Mouse (Mus musculus) megakaryocyte-erythroid progenitor cell, adult 5-6 weeks (primary cell): Measurements from ENCODE around the gene Phlpp1. TPM values are rescaled to one million over a fixed set of nuclear protein-coding genes. Genes with fewer than 3 reads are reported as not detected.

ENCODE experiments used
- ATAC-seq: replicated peaks from 2 replicates; pipeline ENCODE4 v1.8.0; 2016; ENCODE audit warnings: mild to moderate bottlenecking, inconsistent platforms; ENCODE audit not compliant: severe bottlenecking, poor library complexity, low FRiP score, low TSS enrichment
- total RNA-seq, 2 experiments: library from RNA; stranded (forward) in 1 of 2; stranded (reverse) in 1 of 2; fragments of 200-1000, 215-1000 nt in 1 of 2; fragments of >200 nt in 1 of 2; fragmentation: Nextera tagmentation in 1 of 2; gene quantifications; 2 replicates each; pipeline ENCODE4 v1.2.3; 2014 to 2017

Phlpp1 gene
- total RNA-seq, 2 experiments from 2014 or later, result 2.3 to 7.1 TPM

DNA sequence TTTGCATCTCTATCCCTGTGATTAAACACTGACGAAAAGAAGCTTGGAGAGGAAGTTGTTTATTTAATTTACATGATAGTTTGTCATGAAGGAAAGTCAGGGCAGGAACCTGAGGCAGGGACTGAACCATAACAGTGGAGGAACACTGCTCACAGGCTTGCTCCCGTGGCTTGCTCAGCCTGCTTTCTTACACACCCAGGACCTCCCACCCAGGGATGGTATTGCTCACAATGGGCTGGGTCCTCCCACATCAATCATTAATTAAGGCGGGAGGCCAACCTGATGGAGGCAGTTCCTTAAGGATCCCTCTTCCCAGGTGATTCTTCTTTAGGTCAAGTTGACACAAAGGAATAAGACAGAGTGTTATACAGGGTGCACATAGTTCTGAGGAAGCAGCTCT, 19.1 kb downstream of the Phlpp1 start:
- no peak for ATAC-seq

DNA sequence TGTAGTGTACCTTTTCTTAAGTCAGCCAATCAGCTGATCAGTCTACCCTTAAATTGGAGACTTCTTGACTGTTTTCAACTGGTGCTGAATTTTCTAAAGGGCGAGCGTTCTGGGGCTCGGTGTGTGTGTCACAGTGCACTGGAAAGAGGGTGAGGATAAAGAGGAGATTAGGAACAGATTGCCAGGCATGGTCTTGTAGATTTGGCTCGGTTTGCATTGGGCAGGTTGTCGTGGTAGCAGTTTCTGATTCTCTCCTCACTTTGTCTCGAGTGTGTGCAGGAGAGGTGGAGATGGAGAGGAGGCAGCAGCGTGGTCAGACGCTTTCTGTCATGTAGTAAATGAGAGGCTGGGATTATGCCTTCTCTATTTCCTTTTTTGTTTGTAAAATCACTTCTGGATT, 20.3 kb downstream of the Phlpp1 start:
- ATAC-seq, result no peak

DNA sequence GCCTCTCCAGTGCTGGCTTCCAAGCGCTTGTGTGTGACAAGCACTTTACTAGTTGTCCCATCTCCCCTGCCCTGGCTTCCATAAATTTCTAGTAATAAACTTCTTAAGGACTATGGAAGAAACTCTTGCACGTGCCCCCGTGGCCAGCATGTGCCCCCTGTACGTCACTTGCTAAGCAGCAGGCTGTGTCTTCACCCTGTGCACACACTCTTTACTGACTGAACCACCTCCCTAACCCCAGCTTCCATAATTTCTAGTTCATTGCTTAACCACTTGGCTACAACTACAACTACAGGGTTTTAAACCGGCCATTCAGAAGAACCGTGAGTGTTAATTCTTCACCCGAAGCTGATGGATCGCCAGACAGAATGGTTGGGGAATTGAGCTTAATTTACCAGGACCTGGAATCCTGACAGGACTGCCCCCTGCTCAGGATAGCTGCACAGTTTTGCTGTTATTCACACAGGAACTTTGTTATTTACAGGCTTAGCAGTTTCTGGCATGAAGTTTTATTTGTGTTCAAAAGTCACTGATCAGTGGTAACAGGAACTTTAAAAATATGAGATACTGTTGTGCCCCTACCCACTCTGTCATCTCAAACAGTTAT, 21.4 kb downstream of the Phlpp1 start:
- ATAC-seq, result no peak

DNA sequence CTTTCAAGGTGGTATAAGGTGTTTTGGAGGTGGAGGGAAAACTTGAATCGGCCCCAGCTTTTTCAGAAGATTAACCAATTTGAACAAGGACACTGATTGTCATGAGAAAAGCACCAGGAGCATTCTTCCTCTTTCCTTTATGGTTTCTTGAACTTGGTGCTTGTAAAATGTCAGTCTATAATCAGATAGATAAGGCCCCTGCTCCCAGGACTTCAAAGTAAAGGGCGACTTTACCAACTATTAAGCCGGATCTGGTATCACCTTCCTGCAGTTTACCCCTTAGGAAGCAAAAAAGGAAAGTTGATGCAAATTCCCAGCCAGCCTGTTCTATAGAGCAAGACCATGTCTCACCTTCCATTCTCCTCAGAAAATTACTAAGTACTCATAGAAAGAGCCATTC, 21.9 kb downstream of the Phlpp1 start:
- ATAC-seq, result no peak

DNA sequence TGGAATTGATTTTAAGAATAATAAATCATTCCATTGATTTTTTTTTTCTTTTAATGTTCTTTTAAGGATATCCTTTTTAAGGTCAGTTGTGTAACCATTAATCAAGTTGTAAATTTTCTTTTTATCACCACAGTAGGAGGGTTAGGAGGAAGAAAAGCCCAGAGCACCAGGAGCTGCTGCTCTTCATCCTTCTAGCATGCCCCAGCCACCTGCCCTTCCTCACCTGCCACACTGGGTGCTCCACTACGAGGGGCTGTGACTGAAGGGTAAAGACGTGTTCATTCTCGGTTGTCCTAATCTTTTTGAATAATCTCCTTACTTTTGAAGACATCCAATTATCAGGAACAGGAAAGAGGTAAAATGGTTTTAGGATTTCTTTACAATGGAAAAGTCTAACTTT, 22.7 kb downstream of the Phlpp1 start:
- no peak for ATAC-seq

DNA sequence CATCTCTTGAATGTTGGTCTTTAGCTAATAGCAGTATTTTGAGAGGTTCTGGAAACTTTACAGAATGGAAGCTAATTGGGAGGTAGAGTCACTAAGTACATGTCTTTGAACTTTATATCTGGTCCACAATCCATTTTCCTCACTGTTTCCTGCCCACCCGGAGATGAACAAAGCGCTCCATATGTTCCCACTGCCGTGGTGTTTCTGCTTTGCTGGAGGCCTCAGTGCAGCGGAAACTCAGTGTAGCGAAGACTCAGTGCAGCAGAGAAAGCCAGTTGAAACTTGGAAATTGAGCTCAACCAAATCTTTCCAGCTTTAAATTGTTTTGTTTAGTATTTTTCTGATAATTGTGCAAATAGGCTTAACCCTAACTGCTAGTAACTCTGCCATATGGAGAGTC, 26.4 kb downstream of the Phlpp1 start:
- ATAC-seq, result no peak

DNA sequence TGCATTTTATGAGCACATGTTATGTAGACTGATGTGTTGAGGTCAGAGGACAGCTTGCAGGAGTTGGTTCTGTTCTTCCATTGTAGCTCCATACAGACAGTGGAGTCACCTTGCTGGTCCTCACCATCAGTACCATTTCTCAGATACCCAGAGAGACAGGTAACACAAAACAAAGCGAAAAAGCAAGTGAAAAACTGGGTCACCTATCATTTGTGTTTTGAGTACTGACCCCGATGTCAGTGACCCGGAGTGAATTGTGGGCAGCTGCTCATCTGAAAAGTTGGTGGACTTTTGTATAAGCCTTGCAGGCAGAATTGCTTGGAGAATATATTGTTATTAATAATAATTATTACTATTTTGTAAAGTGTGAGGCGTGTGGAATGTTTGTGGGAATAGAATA, 27.6 kb downstream of the Phlpp1 start:
- no peak for ATAC-seq

DNA sequence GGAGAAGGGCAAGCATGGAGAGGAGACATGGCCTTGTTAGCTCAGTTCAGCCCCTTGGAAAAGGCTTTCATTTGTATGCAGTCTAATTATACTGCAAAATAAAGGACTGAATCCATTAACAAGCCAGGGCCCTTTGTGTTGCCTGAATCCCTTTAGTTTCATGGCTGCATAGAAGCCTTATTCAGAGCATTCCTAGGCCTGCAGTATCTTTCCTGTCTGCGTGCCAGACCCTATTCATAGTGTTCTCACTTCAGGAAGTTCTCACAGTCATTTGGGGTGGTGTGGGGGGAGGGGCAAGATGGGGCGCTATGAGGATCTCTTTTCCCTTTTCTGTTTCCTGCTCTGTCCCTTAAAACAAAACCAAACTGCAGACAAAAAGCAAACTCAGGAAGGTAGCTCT, 28.1 kb downstream of the Phlpp1 start:
- no peak for ATAC-seq

DNA sequence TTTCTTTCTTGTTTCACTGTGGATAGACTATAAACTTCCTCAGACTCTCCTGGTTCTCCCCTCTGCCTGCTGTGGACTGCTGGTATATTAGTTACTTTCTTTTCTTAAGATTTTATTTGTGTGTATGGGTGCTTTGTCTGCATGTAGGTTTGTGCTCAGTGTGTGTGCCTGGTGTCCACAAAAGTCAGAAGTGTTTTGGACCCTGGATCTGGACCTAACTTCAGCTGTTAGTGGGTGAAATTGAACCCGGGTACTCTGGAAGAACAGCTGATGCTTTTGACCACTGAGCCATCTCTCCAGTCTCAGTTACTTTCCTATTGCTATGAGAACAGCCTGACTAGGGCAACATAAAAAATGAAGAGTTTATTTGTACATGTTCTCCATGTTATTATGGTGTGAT, 29.5 kb downstream of the Phlpp1 start:
- ATAC-seq, result no peak

DNA sequence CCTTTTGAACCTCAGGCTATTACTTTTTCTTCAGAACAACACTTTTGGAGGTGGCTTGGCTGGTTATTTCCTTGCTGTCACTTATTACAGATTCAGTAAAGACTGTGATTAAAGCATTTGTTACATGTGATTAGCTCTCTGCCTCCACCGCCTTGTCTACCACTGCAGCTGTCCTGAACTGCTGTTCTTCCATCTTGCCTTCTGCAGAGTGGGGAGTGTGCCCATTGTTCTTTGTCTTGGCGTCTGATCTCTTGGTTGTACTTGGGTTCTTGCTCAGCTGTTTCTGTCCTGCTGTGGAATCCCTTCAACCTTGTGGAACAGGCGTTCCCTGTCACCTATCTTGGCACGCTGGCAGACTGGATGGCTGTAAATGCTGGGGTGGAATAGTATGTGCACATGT, 30.4 kb downstream of the Phlpp1 start:
- ATAC-seq, result no peak

DNA sequence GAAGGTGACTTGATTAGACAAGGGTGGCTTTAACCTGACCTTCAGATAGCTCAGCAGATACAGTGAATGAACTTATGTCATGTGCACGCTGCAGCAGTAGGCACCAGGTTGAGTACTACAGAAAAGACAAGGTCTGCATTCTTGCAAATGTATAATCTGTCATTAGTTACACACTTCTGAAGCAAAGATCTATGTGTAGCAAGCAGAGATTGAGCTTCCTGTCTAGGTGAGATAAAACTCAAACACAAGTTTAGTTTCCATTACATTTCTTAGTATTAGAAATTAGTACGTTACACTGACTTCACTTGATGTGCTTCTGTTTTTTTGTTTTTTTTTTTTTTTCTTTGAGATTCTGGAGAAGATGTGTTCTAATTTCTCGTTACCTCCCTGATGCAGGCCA, 32.4 kb downstream of the Phlpp1 start:
- no peak for ATAC-seq

DNA sequence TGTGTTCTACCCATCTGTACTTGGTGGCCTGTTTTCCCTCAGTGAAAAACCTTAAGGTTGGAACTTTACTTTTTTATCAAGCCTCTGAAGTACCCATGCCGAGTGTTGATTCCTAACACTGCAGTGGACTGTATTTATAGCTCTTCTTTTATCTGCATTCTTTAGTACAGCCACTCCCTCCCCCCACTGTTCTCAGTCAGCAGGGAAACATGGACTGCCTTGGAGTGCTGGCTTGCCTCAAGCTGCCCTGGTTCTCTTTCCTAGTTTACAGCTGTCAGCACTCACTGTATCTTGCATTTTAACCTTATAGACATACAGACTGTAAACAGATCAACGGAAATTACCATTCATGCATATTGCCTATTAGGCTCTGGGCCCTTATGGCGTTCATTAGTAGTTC, 32.8 kb downstream of the Phlpp1 start:
- no peak for ATAC-seq

DNA sequence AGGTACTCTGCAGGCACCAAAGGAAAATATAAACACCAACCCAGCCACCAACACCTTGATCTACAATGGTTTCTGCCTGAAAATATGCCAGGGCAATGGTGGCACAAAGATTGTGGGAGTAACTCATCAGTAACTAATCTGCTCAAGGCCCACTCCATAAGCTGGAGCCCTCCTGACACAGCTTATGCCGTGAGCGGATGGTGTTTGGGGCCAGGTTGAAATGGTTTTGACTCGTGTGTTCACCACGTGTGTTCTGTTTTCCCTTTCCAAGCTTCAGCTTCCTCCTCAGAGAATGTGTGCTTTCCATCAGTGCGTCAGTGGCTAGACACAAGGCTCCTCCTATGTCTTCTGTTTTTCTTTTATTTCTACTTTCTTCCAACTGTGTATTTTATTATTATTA, 37.0 kb downstream of the Phlpp1 start:
- ATAC-seq, result no peak

DNA sequence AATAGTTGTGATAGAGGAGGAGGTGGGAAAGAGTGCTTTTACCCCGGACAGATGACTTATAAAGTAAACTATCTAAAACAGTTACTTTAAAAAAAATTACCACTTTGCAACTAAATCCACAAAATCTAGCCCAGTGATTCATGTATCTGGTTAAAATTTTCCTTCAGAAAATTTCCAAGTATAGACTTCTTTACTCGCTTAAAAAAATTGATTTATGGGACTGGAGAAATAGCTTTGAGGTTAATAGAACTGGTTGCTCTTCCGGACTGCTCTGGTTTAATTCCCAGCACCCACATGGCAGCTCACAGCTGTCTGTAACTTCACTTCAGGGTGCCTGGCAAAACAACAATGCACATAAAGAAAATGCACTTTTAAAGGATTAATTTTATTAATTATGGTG, 38.9 kb downstream of the Phlpp1 start:
- ATAC-seq, result no peak

DNA sequence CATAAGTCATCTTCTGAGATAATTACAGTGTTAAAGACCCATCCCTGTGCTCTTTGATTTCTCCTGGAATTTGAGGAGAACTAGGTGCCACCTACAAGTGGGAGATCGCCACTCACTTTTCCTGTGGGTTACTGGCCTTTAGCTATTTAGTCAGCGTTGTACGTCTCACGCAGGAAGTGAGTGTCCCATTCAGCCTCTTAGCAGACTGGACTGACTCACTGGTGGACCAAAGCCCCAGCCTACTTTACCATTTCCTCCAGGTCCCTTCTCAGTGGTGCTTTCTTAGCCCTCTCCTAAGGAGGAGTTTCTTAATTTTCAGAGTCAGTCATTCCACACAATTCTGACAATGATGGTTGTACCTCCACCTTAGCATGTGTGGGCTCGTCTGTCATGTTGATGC, 39.6 kb downstream of the Phlpp1 start:
- ATAC-seq, result no peak

DNA sequence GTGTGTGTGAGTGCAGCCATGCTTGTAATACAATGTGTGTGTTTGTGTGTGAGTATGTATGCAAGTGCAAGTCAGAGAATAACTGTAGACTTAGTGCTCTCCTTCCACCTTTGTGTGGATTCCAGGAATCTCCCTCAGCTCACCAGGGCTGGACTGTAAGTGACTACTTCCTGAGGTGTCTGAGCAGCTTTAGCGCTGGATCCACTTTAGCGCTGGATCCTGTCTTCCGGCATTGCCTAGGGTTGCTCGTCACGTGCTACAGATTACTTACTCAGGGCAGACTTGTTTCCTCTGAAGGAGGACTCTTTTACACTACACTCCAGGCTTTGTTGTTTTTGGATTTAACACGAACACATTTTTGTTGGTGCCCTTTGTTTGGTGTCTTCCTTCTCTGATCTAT, 48.9 kb downstream of the Phlpp1 start:
- ATAC-seq, result no peak

DNA sequence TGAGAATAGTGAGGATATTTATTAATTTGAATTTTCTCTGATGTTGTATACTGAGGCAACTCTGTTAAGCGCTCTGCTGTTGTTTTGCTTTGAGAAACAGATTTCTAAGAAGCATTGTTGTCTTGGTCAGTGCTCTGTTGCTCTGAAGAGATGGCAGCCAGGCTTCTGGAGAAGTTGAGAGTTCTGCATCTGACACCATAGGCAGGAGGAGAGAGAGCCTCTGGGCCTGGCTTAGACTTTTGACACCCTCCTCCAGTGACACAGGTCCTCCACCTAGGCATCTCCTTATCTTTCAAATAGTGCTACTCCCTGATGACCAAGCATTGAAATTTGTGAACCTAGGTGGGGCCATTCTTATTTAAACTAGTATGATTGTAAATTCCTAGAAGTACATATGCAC, 49.8 kb downstream of the Phlpp1 start:
- ATAC-seq, result no peak

DNA sequence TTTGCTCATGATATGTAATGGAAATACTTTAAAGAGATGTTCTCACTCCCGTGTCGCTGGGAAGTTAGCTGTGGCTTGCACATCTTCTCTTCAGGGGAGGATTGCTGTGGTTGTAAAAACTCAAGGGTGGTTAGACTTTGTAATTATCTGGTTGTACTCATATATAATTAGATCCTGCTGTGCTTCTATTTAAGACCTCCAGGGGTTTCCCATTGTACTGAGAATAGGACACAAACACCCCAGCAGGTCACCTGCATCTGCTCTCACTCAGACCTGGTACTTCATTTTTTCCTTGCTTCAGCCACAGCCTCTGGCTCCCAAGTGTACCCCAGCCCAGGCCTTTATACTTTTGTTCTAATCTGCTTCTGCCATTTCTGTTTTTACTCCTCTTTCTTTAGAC, 50.4 kb downstream of the Phlpp1 start:
- no peak for ATAC-seq

DNA sequence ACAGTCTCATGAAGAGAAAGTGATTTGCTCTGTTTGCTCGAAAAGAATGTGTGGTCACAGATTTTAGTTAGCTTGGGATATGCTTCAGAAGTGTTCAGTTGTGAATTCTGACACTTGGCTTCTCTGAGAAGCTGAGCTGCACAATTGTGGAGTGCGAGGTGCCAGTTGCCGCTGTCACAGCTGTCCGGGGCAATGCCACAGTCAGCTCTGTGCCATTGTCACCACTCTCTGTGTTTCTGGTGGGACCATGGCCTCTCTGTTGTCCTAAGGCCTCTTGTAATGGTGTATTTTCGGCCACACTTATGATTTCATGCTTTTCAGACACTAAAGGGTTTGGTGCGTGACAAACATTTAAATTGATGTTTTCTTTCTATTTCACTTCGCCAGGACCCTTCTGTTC, 55.1 kb downstream of the Phlpp1 start:
- no peak for ATAC-seq

DNA sequence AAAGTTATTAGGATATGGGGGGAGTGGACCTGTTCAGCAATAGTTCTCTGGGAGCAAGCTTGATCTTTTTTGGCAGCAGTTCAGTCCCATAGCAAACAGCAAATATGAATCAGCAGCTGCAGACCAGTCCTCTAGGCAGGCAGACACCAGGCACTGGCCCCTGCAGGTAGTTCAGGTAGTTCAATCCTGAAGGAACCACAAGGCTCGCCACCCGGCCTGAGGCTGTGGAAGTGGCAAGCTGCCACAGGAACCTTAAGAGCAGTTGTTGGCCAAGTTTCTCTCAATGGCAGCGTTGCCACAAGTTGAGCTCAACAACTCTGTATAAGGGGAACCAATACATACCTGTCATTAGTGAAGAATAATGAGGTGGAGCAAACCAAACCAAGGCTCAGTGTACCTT, 58.8 kb downstream of the Phlpp1 start:
- ATAC-seq, result no peak

DNA sequence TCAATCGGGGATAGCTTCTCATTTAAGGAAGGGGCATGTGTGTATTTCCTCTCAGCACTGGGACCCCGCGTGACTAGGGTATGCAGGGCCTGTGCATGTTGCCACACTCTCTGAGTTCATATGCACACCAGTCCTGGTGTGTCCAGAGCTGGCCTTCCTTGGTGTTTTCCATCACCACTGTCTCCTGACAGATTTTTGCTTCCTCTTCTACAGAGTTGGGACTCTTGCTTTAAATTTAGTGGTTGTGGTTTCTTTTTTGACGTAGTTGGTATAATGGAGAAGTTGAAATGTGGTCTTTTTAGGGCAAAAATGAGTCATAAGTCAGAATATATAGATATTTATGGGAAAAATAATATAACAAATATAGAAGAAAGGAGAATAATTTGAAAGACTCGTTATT, 59.8 kb downstream of the Phlpp1 start:
- ATAC-seq, result no peak

DNA sequence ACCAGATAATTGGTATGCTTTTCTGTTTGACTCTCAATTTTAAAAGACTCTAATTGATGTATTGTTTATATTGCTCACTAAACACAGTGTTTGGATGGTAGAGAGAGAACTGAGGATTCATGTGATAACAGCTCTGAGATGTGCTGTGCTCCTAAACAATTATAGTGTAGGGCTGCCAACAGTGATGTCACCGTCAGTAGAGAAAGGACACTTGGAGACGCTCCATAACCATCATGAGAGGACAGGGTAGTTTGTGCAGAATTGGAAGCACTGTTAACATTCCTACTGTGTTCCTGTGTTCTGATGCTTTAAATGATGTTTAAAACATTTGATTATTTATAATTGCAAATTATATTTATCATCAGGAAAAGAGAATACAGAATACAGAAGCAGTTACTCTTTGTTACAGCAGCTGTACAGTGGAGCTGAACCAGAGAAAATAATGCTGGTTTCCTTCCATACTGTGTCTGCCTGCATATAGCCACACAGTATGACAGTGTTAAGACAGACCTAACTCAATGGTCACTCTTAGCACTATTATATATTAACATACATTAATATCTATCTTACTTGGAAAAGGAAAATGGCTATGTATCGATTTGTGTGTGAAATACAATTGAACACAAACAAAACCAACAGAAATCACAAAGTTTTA, 60.4 kb downstream of the Phlpp1 start:
- no peak for ATAC-seq
